Mouse (Mus musculus) heart, adult 18-20 months (tissue): ENCODE data around the gene Ostm1. TPM values are rescaled to one million over a fixed set of nuclear protein-coding genes. Genes with fewer than 3 reads are reported as not detected.

Source experiments
- DNase-seq, 2 experiments: peaks; one replicate each; pipeline ENCODE4 v3.0.0; 2021 to 2022; ENCODE audit warnings: mixed read lengths in 1 of 2
- total RNA-seq, 2 experiments: library from RNA; stranded (reverse); gene quantifications; 2 replicates each; pipeline ENCODE4 v1.2.3; 2021

The Ostm1 gene
- total RNA-seq, 2 experiments from 2014 or later: 21.2 to 22.7 TPM

GRCm38 (mm10) chr10:42625907-42626306, 42.3 kb downstream of the Ostm1 start:
- DNase-seq: no peak

- no peak for DNase-seq
Observed at GRCm38 (mm10) chr10:42630596-42631355, 47.2 kb downstream of the Ostm1 start.

- DNase-seq: no peak
Observed at GRCm38 (mm10) chr10:42631754-42632452, 48.3 kb downstream of the Ostm1 start.

- DNase-seq: peak in 1 of 2 experiments; percentile 57
Observed at GRCm38 (mm10) chr10:42632453-42633360, 49.1 kb downstream of the Ostm1 start.

GRCm38 (mm10) chr10:42633361-42634121, 49.9 kb downstream of the Ostm1 start:
- DNase-seq: peak in 1 of 2 experiments; percentile 36

GRCm38 (mm10) chr10:42634122-42634720, 50.6 kb downstream of the Ostm1 start:
- no peak for DNase-seq

- DNase-seq: no peak
Observed at GRCm38 (mm10) chr10:42635046-42635445, 51.4 kb downstream of the Ostm1 start.

- peak in 1 of 2 experiments; percentile 14 for DNase-seq
Observed at GRCm38 (mm10) chr10:42635566-42636359, 52.1 kb downstream of the Ostm1 start.

- DNase-seq: no peak
Observed at GRCm38 (mm10) chr10:42636360-42637182, 52.9 kb downstream of the Ostm1 start.

- peak; percentile 49 to 85 for DNase-seq
Observed at GRCm38 (mm10) chr10:42637183-42637788, 53.7 kb downstream of the Ostm1 start.

GRCm38 (mm10) chr10:42639856-42640255, 56.2 kb downstream of the Ostm1 start:
- DNase-seq: no peak

GRCm38 (mm10) chr10:42643638-42644037, 60.0 kb downstream of the Ostm1 start:
- no peak for DNase-seq

GRCm38 (mm10) chr10:42646340-42646739, 62.7 kb downstream of the Ostm1 start:
- DNase-seq: no peak

GRCm38 (mm10) chr10:42661916-42662315, 78.3 kb downstream of the Ostm1 start:
- DNase-seq: no peak

GRCm38 (mm10) chr10:42669970-42670369, 86.3 kb downstream of the Ostm1 start:
- no peak for DNase-seq

- DNase-seq: no peak
Observed at GRCm38 (mm10) chr10:42672798-42673197, 89.2 kb downstream of the Ostm1 start.

- DNase-seq: no peak
Observed at GRCm38 (mm10) chr10:42675571-42675970, 91.9 kb downstream of the Ostm1 start.

GRCm38 (mm10) chr10:42678331-42678730, 94.7 kb downstream of the Ostm1 start:
- DNase-seq: no peak
